Mouse (Mus musculus) erythroblast, embryonic 14.5 days (primary cell): ENCODE data around the gene Cbr4. TPM values are rescaled to one million over a fixed set of nuclear protein-coding genes. Genes with fewer than 3 reads are reported as not detected.

Experiments
- H3K27me3 ChIP-seq: 2 replicates; pipeline ENCODE4 v1.6.1; 2012; ENCODE audit warnings: inconsistent platforms; ENCODE audit not compliant: control insufficient read depth
- H3K36me3 ChIP-seq: 2 replicates; pipeline ENCODE4 v1.6.1; 2012; ENCODE audit warnings: mild to moderate bottlenecking, inconsistent platforms; ENCODE audit not compliant: control insufficient read depth
- H3K4me1 ChIP-seq: 2 replicates; pipeline ENCODE4 v1.6.1; 2012; ENCODE audit warnings: inconsistent platforms; ENCODE audit not compliant: control insufficient read depth
- H3K4me3 ChIP-seq: replicated peaks from 2 replicates; pipeline ENCODE3; 2012; ENCODE audit warnings: moderate library complexity, mild to moderate bottlenecking, inconsistent platforms
- H3K9me3 ChIP-seq: 2 replicates; pipeline ENCODE4 v1.6.1; 2012; ENCODE audit warnings: low read length, inconsistent platforms, mixed read lengths; ENCODE audit not compliant: control insufficient read depth
- GATA1 ChIP-seq: IDR thresholded peaks from 2 replicates; pipeline ENCODE4 v1.6.1; 2012; ENCODE audit warnings: low read length, inconsistent platforms, mixed read lengths
- TAL1 ChIP-seq: IDR thresholded peaks from 3 replicates; pipeline ENCODE4 v1.6.1; 2012; ENCODE audit warnings: low read length, inconsistent platforms, mixed read lengths
- polyA plus RNA-seq: library from polyadenylated mRNA; stranded (reverse); fragments of >175 nt; gene quantifications from 2 replicates; pipeline ENCODE4 v1.2.3, GENCODE M21; 2012

Cbr4 gene
- polyA plus RNA-seq, 1 experiment, result 0.08 TPM

GRCm38 (mm10) chr8:61516745-61517501, 29.4 kb downstream of the Cbr4 start:
- no peak overlapping the region for H3K4me3 ChIP-seq
- TF ChIP-seq TAL1 (no peak), GATA1 (no peak)

GRCm38 (mm10) chr8:61517502-61518185, 30.1 kb downstream of the Cbr4 start:
- H3K27me3 ChIP-seq, result no peaks in the 10 kb centered on the region
- TF ChIP-seq GATA1 (no peak), TAL1 (no peak)
- H3K36me3 ChIP-seq, result no peaks in the 10 kb centered on the region; the same call in 1 of the 2 replicates
- H3K9me3 ChIP-seq, result no peaks in the 10 kb centered on the region
- no peak overlapping the region for H3K4me3 ChIP-seq
- H3K4me1 ChIP-seq, result no peaks in the 10 kb centered on the region

More at GRCm38 (mm10) chr8:61516745-61517501, 29.4 kb downstream of the Cbr4 start:
- Histone ChIP-seq H3K36me3 (no peaks in the 10 kb centered on the region; the same call in 1 of the 2 replicates), H3K27me3 (no peaks in the 10 kb centered on the region), H3K9me3 (no peaks in the 10 kb centered on the region), H3K4me1 (no peaks in the 10 kb centered on the region)

GRCm38 (mm10) chr8:61522132-61522531, 34.6 kb downstream of the Cbr4 start:
- TF ChIP-seq TAL1 (no peak), GATA1 (no peak)
- Histone ChIP-seq H3K4me1 (no peaks in the 10 kb centered on the region), H3K36me3 (no peaks in the 10 kb centered on the region; the same call in 1 of the 2 replicates), H3K9me3 (no peaks in the 10 kb centered on the region), H3K4me3 (no peak overlapping the region), H3K27me3 (no peaks in the 10 kb centered on the region)

- no peaks in the 10 kb centered on the region; the same call in 1 of the 2 replicates for H3K36me3 ChIP-seq
Measured at GRCm38 (mm10) chr8:61527037-61527436, 39.5 kb downstream of the Cbr4 start.

GRCm38 (mm10) chr8:61528197-61528596, 40.7 kb downstream of the Cbr4 start:
- peaks cover 2% of the 10 kb centered on the region; the same call in 1 of the 2 replicates for H3K4me1 ChIP-seq
- no peak overlapping the region for H3K4me3 ChIP-seq
- TF ChIP-seq GATA1 (no peak), TAL1 (no peak)
- H3K9me3 ChIP-seq, result no peaks in the 10 kb centered on the region
- H3K27me3 ChIP-seq, result no peaks in the 10 kb centered on the region
- H3K36me3 ChIP-seq, result no peaks in the 10 kb centered on the region; the same call in 1 of the 2 replicates

More at GRCm38 (mm10) chr8:61527037-61527436, 39.5 kb downstream of the Cbr4 start:
- TF ChIP-seq GATA1 (no peak), TAL1 (no peak)
- H3K4me3 ChIP-seq, result no peak overlapping the region
- no peaks in the 10 kb centered on the region for H3K9me3 ChIP-seq
- peaks cover 2% of the 10 kb centered on the region; the same call in 1 of the 2 replicates for H3K4me1 ChIP-seq
- H3K27me3 ChIP-seq, result no peaks in the 10 kb centered on the region

- no peaks in the 10 kb centered on the region for H3K27me3 ChIP-seq
Measured at GRCm38 (mm10) chr8:61528642-61529041, 41.1 kb downstream of the Cbr4 start.

GRCm38 (mm10) chr8:61531944-61532795, 44.6 kb downstream of the Cbr4 start:
- Histone ChIP-seq H3K27me3 (no peaks in the 10 kb centered on the region), H3K4me1 (peaks cover 2% of the 10 kb centered on the region; the same call in 1 of the 2 replicates), H3K9me3 (no peaks in the 10 kb centered on the region), H3K4me3 (no peak overlapping the region), H3K36me3 (peaks cover 3% of the 10 kb centered on the region)
- TF ChIP-seq TAL1, result no peak
- TF ChIP-seq GATA1, result no peak

More at GRCm38 (mm10) chr8:61528642-61529041, 41.1 kb downstream of the Cbr4 start:
- Histone ChIP-seq H3K9me3 (no peaks in the 10 kb centered on the region), H3K36me3 (no peaks in the 10 kb centered on the region; the same call in 1 of the 2 replicates), H3K4me3 (no peak overlapping the region), H3K4me1 (peaks cover 2% of the 10 kb centered on the region; the same call in 1 of the 2 replicates)
- TF ChIP-seq TAL1 (no peak), GATA1 (no peak)

- peaks cover 3% of the 10 kb centered on the region for H3K36me3 ChIP-seq
- H3K4me1 ChIP-seq, result peaks cover 2% of the 10 kb centered on the region; the same call in 1 of the 2 replicates
- no peak overlapping the region for H3K4me3 ChIP-seq
- no peaks in the 10 kb centered on the region for H3K27me3 ChIP-seq
- TF ChIP-seq GATA1, result no peak
- no peak for TF ChIP-seq TAL1
- H3K9me3 ChIP-seq, result no peaks in the 10 kb centered on the region
Measured at GRCm38 (mm10) chr8:61532831-61533230, 45.3 kb downstream of the Cbr4 start.
